Mouse (Mus musculus): ENCODE data around the gene Mup19. TPM values are rescaled to one million over a fixed set of nuclear protein-coding genes. Genes with fewer than 3 reads are reported as not detected.
"Not testable (repeated sequence)": the region's sequence is repeated elsewhere in the genome, so short reads cannot be mapped to it uniquely, and the experiment has no call there.

Gene Mup19
- not detected for total RNA-seq (2021)
- long read RNA-seq, experiment 1: 0 reads
- long read RNA-seq, experiment 2: 0 reads

GRCm38 (mm10) chr4:61782169-61782568, at the start of gene Mup19:
Gene Mup19, minus strand, starts transcription at chr4:61782269.
- DNase-seq (ENCODE audit: low spot score in 2 of 2); H3K4me3 ChIP-seq; H3K27ac ChIP-seq: not testable (repeated sequence)

- TF ChIP-seq CTCF (conservative IDR thresholded peaks at IDR 0.05): no peak
- no peak for DNase-seq (ENCODE audit: low spot score in 2 of 2)
- H3K4me3 ChIP-seq: no peak overlapping the region
- H3K27ac ChIP-seq: no peak overlapping the region
These were observed 47.1 kb upstream of the Mup19 start for GRCm38 (mm10) chr4:61829211-61829610.

GRCm38 (mm10) chr4:61823185-61823584, 41.1 kb upstream of the Mup19 start:
- no peak for DNase-seq (ENCODE audit: low spot score in 2 of 2)
- TF ChIP-seq CTCF (conservative IDR thresholded peaks at IDR 0.05): no peak
- Histone ChIP-seq H3K27ac (no peak overlapping the region), H3K4me3 (no peak overlapping the region)

GRCm38 (mm10) chr4:61822541-61822940, 40.5 kb upstream of the Mup19 start:
- H3K4me3 ChIP-seq; DNase-seq (ENCODE audit: low spot score in 2 of 2); H3K27ac ChIP-seq: not testable (repeated sequence)

GRCm38 (mm10) chr4:61815602-61816001, 33.5 kb upstream of the Mup19 start:
- no peak for TF ChIP-seq CTCF (conservative IDR thresholded peaks at IDR 0.05)
- DNase-seq (ENCODE audit: low spot score in 2 of 2): no peak
- H3K4me3 ChIP-seq: no peak overlapping the region
- H3K27ac ChIP-seq: no peak overlapping the region

GRCm38 (mm10) chr4:61813435-61813834, 31.4 kb upstream of the Mup19 start:
- no peak for DNase-seq (ENCODE audit: low spot score in 2 of 2)
- Histone ChIP-seq H3K4me3 (no peak overlapping the region), H3K27ac (no peak overlapping the region)
- no peak for TF ChIP-seq CTCF (conservative IDR thresholded peaks at IDR 0.05)

- peak; percentile 89 for TF ChIP-seq CTCF (conservative IDR thresholded peaks at IDR 0.05)
- not testable (repeated sequence) for H3K4me3 ChIP-seq, H3K27ac ChIP-seq
- DNase-seq (ENCODE audit: low spot score in 2 of 2): peak in 1 of 2 experiments; percentile 47
These were observed 29.1 kb upstream of the Mup19 start for GRCm38 (mm10) chr4:61811193-61811592.

GRCm38 (mm10) chr4:61808926-61809325, 26.9 kb upstream of the Mup19 start:
- not testable (repeated sequence) for H3K4me3 ChIP-seq; DNase-seq (ENCODE audit: low spot score in 2 of 2); H3K27ac ChIP-seq

- DNase-seq (ENCODE audit: low spot score in 2 of 2); H3K4me3 ChIP-seq: not testable (repeated sequence)
These were observed 7.6 kb upstream of the Mup19 start for GRCm38 (mm10) chr4:61789699-61790098.

GRCm38 (mm10) chr4:61784231-61784630, 2.2 kb upstream of the Mup19 start:
- not testable (repeated sequence) for H3K4me3 ChIP-seq; H3K27ac ChIP-seq; DNase-seq (ENCODE audit: low spot score in 2 of 2)

More at GRCm38 (mm10) chr4:61789699-61790098, 7.6 kb upstream of the Mup19 start:
- H3K27ac ChIP-seq: not testable (repeated sequence)

Other genes with a start within 250 kb of the Mup19 start
- not detected for gene Mup17, start 186.4 kb downstream of the Mup19 start, total RNA-seq (2021)
- gene Mup18, start 108.1 kb downstream of the Mup19 start, total RNA-seq (2021): not detected
- not detected for gene Mup5, start 53.0 kb upstream of the Mup19 start, total RNA-seq (2021)